Mouse (Mus musculus): ENCODE measurements around the gene Magi1. TPM values are rescaled to one million over a fixed set of nuclear protein-coding genes. Genes with fewer than 3 reads are reported as not detected.
A peak's percentile ranks its signal among the peaks of the same experiment; 100 is the strongest.

Magi1 gene
- polyA plus RNA-seq, 1 experiment from 2014 or later, result 17.1 TPM

- Histone ChIP-seq H3K4me3 (replicated peaks) (no peak overlapping the region), H3K27ac (no peak overlapping the region), H3K4me1 (replicated peaks) (peaks cover 34% of the 10 kb centered on the region), H3K9me3 (no peaks in the 10 kb centered on the region), H3K4me2 (no peak overlapping the region), H3K36me3 (no peaks in the 10 kb centered on the region), H3K27me3 (no peaks in the 10 kb centered on the region; the same call in 1 of the 2 replicates), H3K9ac (replicated peaks) (no peak overlapping the region)
- ATAC-seq (ENCODE audit: insufficient number of reproducible peaks, insufficient read depth, low FRiP score, low TSS enrichment, low read depth), result no peak
- 52% methylated on average over 3 of the region's 3 CpGs for WGBS
Measured at GRCm38 (mm10) chr6:94230129-94230528, 53.6 kb downstream of the Magi1 start.

- H3K4me3 ChIP-seq (replicated peaks), result no peak overlapping the region
- H3K4me1 ChIP-seq (replicated peaks), result peaks cover 61% of the 10 kb centered on the region
- H3K9me3 ChIP-seq, result no peaks in the 10 kb centered on the region
- no peak overlapping the region for H3K27ac ChIP-seq
- WGBS, result 66% methylated on average over 6 of the region's 6 CpGs
- no peaks in the 10 kb centered on the region for H3K36me3 ChIP-seq
- no peak for ATAC-seq (ENCODE audit: insufficient number of reproducible peaks, insufficient read depth, low FRiP score, low TSS enrichment, low read depth)
- no peak overlapping the region for H3K4me2 ChIP-seq
- H3K27me3 ChIP-seq, result no peaks in the 10 kb centered on the region; the same call in 1 of the 2 replicates
- no peak overlapping the region for H3K9ac ChIP-seq (replicated peaks)
Measured at GRCm38 (mm10) chr6:94226262-94226661, 57.5 kb downstream of the Magi1 start.

GRCm38 (mm10) chr6:94225832-94226231 is 57.9 kb downstream of the Magi1 start:
- H3K27me3 ChIP-seq, result no peaks in the 10 kb centered on the region; the same call in 1 of the 2 replicates
- H3K9ac ChIP-seq (replicated peaks), result no peak overlapping the region
- H3K4me3 ChIP-seq (replicated peaks), result no peak overlapping the region
- WGBS, result 29% methylated on average over 3 of the region's 3 CpGs
- H3K4me2 ChIP-seq, result no peak overlapping the region
- H3K27ac ChIP-seq, result no peak overlapping the region
- no peak for ATAC-seq (ENCODE audit: insufficient number of reproducible peaks, insufficient read depth, low FRiP score, low TSS enrichment, low read depth)
- no peaks in the 10 kb centered on the region for H3K36me3 ChIP-seq
- H3K9me3 ChIP-seq, result no peaks in the 10 kb centered on the region
- H3K4me1 ChIP-seq (replicated peaks), result peaks cover 60% of the 10 kb centered on the region

- Histone ChIP-seq H3K4me2 (no peak overlapping the region), H3K9ac (replicated peaks) (no peak overlapping the region), H3K4me3 (replicated peaks) (no peak overlapping the region), H3K4me1 (replicated peaks) (peaks cover 55% of the 10 kb centered on the region), H3K9me3 (no peaks in the 10 kb centered on the region), H3K27ac (no peak overlapping the region; the same call in 1 of the 2 replicates), H3K36me3 (no peaks in the 10 kb centered on the region), H3K27me3 (no peaks in the 10 kb centered on the region; the same call in 1 of the 2 replicates)
- WGBS, result 81% methylated on average over 6 of the region's 6 CpGs
- no peak for ATAC-seq (ENCODE audit: insufficient number of reproducible peaks, insufficient read depth, low FRiP score, low TSS enrichment, low read depth)
Measured at GRCm38 (mm10) chr6:94225091-94225490, 58.6 kb downstream of the Magi1 start.

GRCm38 (mm10) chr6:94222253-94222652 is 61.5 kb downstream of the Magi1 start:
- Histone ChIP-seq H3K4me1 (replicated peaks) (peaks cover 65% of the 10 kb centered on the region), H3K4me3 (replicated peaks) (no peak overlapping the region), H3K27me3 (no peaks in the 10 kb centered on the region), H3K4me2 (no peak overlapping the region), H3K36me3 (no peaks in the 10 kb centered on the region), H3K9ac (replicated peaks) (no peak overlapping the region), H3K9me3 (no peaks in the 10 kb centered on the region), H3K27ac (no peak overlapping the region)
- WGBS, result 33% methylated on average over 7 of the region's 7 CpGs
- ATAC-seq (ENCODE audit: insufficient number of reproducible peaks, insufficient read depth, low FRiP score, low TSS enrichment, low read depth), result no peak

- no peak overlapping the region for H3K4me3 ChIP-seq (replicated peaks)
- no peak for ATAC-seq (ENCODE audit: insufficient number of reproducible peaks, insufficient read depth, low FRiP score, low TSS enrichment, low read depth)
- no peaks in the 10 kb centered on the region for H3K36me3 ChIP-seq
- H3K4me1 ChIP-seq (replicated peaks), result peaks cover 65% of the 10 kb centered on the region
- no peaks in the 10 kb centered on the region for H3K9me3 ChIP-seq
- 78% methylated on average over 6 of the region's 6 CpGs for WGBS
- H3K27me3 ChIP-seq, result no peaks in the 10 kb centered on the region
- H3K9ac ChIP-seq (replicated peaks), result no peak overlapping the region
- H3K4me2 ChIP-seq, result no peak overlapping the region
- no peak overlapping the region for H3K27ac ChIP-seq
Measured at GRCm38 (mm10) chr6:94221750-94222149, 62.0 kb downstream of the Magi1 start.

GRCm38 (mm10) chr6:94218076-94218475 is 65.6 kb downstream of the Magi1 start:
- Histone ChIP-seq H3K4me1 (replicated peaks) (peaks cover 51% of the 10 kb centered on the region), H3K4me3 (replicated peaks) (no peak overlapping the region), H3K9ac (replicated peaks) (no peak overlapping the region), H3K4me2 (no peak overlapping the region), H3K9me3 (no peaks in the 10 kb centered on the region), H3K36me3 (no peaks in the 10 kb centered on the region), H3K27ac (no peak overlapping the region), H3K27me3 (no peaks in the 10 kb centered on the region)
- 88% methylated on average over 4 of the region's 4 CpGs for WGBS
- no peak for ATAC-seq (ENCODE audit: insufficient number of reproducible peaks, insufficient read depth, low FRiP score, low TSS enrichment, low read depth)

- ATAC-seq (ENCODE audit: insufficient number of reproducible peaks, insufficient read depth, low FRiP score, low TSS enrichment, low read depth), result no peak
- no peaks in the 10 kb centered on the region for H3K36me3 ChIP-seq
- H3K27ac ChIP-seq, result no peak overlapping the region
- H3K27me3 ChIP-seq, result no peaks in the 10 kb centered on the region
- no peak overlapping the region for H3K9ac ChIP-seq (replicated peaks)
- WGBS, result 91% methylated on average over 4 of the region's 4 CpGs
- H3K4me3 ChIP-seq (replicated peaks), result no peak overlapping the region
- H3K9me3 ChIP-seq, result no peaks in the 10 kb centered on the region
- H3K4me1 ChIP-seq (replicated peaks), result peaks cover 49% of the 10 kb centered on the region
- H3K4me2 ChIP-seq, result no peak overlapping the region
Measured at GRCm38 (mm10) chr6:94215834-94216233, 67.9 kb downstream of the Magi1 start.

- Histone ChIP-seq H3K27me3 (no peaks in the 10 kb centered on the region), H3K4me3 (replicated peaks) (no peak overlapping the region), H3K4me1 (replicated peaks) (peaks cover 46% of the 10 kb centered on the region), H3K4me2 (no peak overlapping the region), H3K36me3 (no peaks in the 10 kb centered on the region), H3K9me3 (no peaks in the 10 kb centered on the region), H3K27ac (0 out of 2 replicates have a peak overlapping the region, but pooled peaks have one; percentile 53), H3K9ac (replicated peaks) (no peak overlapping the region)
- WGBS, result 71% methylated on average over 7 of the region's 7 CpGs
- no peak for ATAC-seq (ENCODE audit: insufficient number of reproducible peaks, insufficient read depth, low FRiP score, low TSS enrichment, low read depth)
Measured at GRCm38 (mm10) chr6:94214895-94215538, 68.7 kb downstream of the Magi1 start.

GRCm38 (mm10) chr6:94205926-94206325 is 77.8 kb downstream of the Magi1 start:
- no peak overlapping the region for H3K27ac ChIP-seq
- H3K27me3 ChIP-seq, result no peaks in the 10 kb centered on the region
- no peaks in the 10 kb centered on the region for H3K36me3 ChIP-seq
- no peak overlapping the region for H3K9ac ChIP-seq (replicated peaks)
- WGBS, result 50% methylated on average over 5 of the region's 5 CpGs
- no peaks in the 10 kb centered on the region for H3K9me3 ChIP-seq
- H3K4me2 ChIP-seq, result no peak overlapping the region
- peaks cover 42% of the 10 kb centered on the region for H3K4me1 ChIP-seq (replicated peaks)
- no peak for ATAC-seq (ENCODE audit: insufficient number of reproducible peaks, insufficient read depth, low FRiP score, low TSS enrichment, low read depth)
- no peak overlapping the region for H3K4me3 ChIP-seq (replicated peaks)

GRCm38 (mm10) chr6:94203642-94204145 is 80.0 kb downstream of the Magi1 start:
- Histone ChIP-seq H3K27me3 (no peaks in the 10 kb centered on the region), H3K36me3 (no peaks in the 10 kb centered on the region), H3K4me3 (replicated peaks) (no peak overlapping the region), H3K4me2 (no peak overlapping the region), H3K4me1 (replicated peaks) (peaks cover 39% of the 10 kb centered on the region), H3K9me3 (no peaks in the 10 kb centered on the region), H3K27ac (peak overlapping the region; percentile 45; the same call in 1 of the 2 replicates), H3K9ac (replicated peaks) (no peak overlapping the region)
- ATAC-seq (ENCODE audit: insufficient number of reproducible peaks, insufficient read depth, low FRiP score, low TSS enrichment, low read depth), result no peak
- 38% methylated on average over 5 of the region's 5 CpGs for WGBS

GRCm38 (mm10) chr6:94201940-94202339 is 81.8 kb downstream of the Magi1 start:
- no peak overlapping the region for H3K4me2 ChIP-seq
- no peaks in the 10 kb centered on the region for H3K36me3 ChIP-seq
- H3K4me1 ChIP-seq (replicated peaks), result peaks cover 34% of the 10 kb centered on the region
- ATAC-seq (ENCODE audit: insufficient number of reproducible peaks, insufficient read depth, low FRiP score, low TSS enrichment, low read depth), result no peak
- no peak overlapping the region for H3K27ac ChIP-seq
- H3K9ac ChIP-seq (replicated peaks), result no peak overlapping the region
- WGBS, result 95% methylated on average over 2 of the region's 2 CpGs
- no peak overlapping the region for H3K4me3 ChIP-seq (replicated peaks)
- no peaks in the 10 kb centered on the region for H3K9me3 ChIP-seq
- H3K27me3 ChIP-seq, result no peaks in the 10 kb centered on the region

Measured in limb, embryonic 12.5 days (tissue).